Mouse (Mus musculus): ENCODE measurements around the gene Tmem201.

DNA sequence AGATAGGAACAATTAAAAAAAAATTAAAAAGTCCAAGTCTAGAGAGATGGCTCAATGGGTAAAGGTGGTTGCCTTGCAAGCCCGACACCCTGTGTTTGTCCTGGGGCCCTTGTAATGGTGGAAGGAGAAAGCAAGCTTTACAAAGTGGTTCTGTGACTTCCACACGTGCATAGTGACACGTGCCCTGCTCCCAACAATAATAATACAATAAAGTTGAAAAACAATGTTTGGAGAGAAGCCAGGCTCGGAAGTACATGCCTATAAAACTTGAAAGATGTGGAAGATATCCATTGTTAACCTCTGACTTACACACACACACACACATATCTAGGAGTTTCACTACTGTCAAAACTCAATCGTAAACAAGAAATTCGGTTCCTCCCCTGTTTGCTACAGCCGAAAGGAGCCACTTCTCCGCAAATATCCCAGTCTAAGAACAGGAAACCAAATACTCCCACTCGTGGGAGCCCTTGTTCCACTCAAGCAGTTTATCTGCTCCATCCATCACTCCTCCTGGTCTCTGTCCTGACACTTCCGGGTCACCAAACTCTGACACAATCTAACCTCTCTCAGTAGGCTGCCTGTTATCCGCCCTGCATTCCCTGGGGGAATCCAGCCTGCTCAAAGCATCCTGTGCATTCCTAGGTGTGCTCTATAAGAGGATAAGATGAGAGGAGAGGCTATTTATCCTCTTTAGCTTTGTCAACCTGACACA is 58.6 kb downstream of the Tmem201 start:
- TF ChIP-seq CTCF (IDR thresholded peaks at IDR 0.05; ENCODE audit: control insufficient read depth, insufficient read depth, low read length) (no peak), POLR2A (IDR thresholded peaks at IDR 0.05; ENCODE audit: borderline replicate concordance, control insufficient read depth, low read depth, low read length) (no peak)

Measured in bone marrow, adult 2 months (tissue).